Mouse (Mus musculus) ES-E14 (cell line): ENCODE results near the gene Nlrc5.

Source experiments
- CHD2 ChIP-seq: IDR thresholded peaks from 2 replicates; pipeline ENCODE4 v1.6.1; 2014; ENCODE audit warnings: mild to moderate bottlenecking, low read depth, low read length, inconsistent platforms
- HCFC1 ChIP-seq: IDR thresholded peaks from 2 replicates; pipeline ENCODE4 v1.6.1; 2012; ENCODE audit warnings: low read length, inconsistent platforms, borderline replicate concordance; ENCODE audit not compliant: insufficient read depth
- MAFK ChIP-seq: IDR thresholded peaks from 2 replicates; pipeline ENCODE4 v1.6.1; 2014; ENCODE audit warnings: mild to moderate bottlenecking, low read depth, low read length, inconsistent platforms; ENCODE audit not compliant: insufficient read depth
- ZC3H11A ChIP-seq: IDR thresholded peaks from 2 replicates; pipeline ENCODE4 v1.6.1; 2012; ENCODE audit warnings: low read depth, mild to moderate bottlenecking, inconsistent platforms, low read length, borderline replicate concordance
- ZNF384 ChIP-seq: IDR thresholded peaks from 2 replicates; pipeline ENCODE4 v1.6.1; 2012; ENCODE audit warnings: low read depth, low read length, inconsistent platforms

DNA sequence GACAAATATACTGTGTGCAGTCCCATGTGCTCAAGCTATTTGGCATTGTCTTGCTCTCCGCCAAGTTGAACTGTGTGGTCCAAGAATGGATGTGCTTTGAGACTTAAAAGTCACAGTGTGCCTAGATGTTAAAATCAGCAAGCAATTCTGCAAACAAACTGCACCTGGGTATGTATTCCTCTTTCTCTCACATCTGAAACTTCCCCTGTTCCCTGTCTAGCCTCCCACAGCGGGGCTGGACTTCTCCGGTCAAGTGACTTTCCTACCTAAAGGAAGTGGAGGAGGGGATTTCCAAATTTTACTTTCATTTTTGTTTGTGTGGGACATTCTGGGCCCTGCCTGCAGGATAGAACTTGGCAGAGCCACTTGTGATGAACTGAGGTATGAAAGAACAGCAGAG is 9.0 kb downstream of the Nlrc5 start:
- TF ChIP-seq HCFC1 (no peak), CHD2 (no peak), MAFK (no peak), ZNF384 (no peak), ZC3H11A (no peak)
